In genomic region chr16:15354901-15355300, GRCm38 (mm10) we compare ENCODE assay signal across 31 mouse cellular contexts. TPM values are rescaled to one million over a fixed set of nuclear protein-coding genes. Genes with fewer than 3 reads are reported as not detected.
DNase-seq lines count a peak whose midpoint lies in the region; ATAC-seq and TF ChIP-seq lines count a peak whose summit lies in the region.
"Had no signal": no experiment of that assay in that cellular context is flagged by ENCODE, and none has a peak within 500 bp of the region (broad histone marks: within the 10 kb centered on the region; RNA-seq: fewer than 3 reads in every experiment).

No protein-coding gene starts in this region.

- ATAC-seq in hindbrain, postnatal 0 days = no peak
- ATAC-seq in hindbrain, embryonic 14.5 days (ENCODE audit: low FRiP score) = no peak
- ATAC-seq in midbrain, embryonic 14.5 days (ENCODE audit: low FRiP score, low TSS enrichment) = no peak
- ATAC-seq in midbrain, embryonic 15.5 days (replicated peaks) = no peak
- ATAC-seq in stomach, embryonic 15.5 days (ENCODE audit: insufficient read depth, low FRiP score, low read depth) = no peak
- no peak for ATAC-seq in megakaryocyte, adult 5-6 weeks (ENCODE audit: poor library complexity, severe bottlenecking)
- ATAC-seq: activated CD4-positive, CD25-positive, alpha-beta regulatory T cell, adult 4 months; forebrain, embryonic 13.5 days; inflammation-experienced regulatory T-cells, adult 6 months had no signal

- 65% methylated on average over 2 of the region's 2 CpGs for WGBS in hindbrain, postnatal 0 days
- WGBS in hindbrain, embryonic 14.5 days = 75% methylated on average over 2 of the region's 2 CpGs
- 69% methylated on average over 2 of the region's 2 CpGs for WGBS in midbrain, embryonic 14.5 days
- 65% methylated on average over 2 of the region's 2 CpGs for WGBS in midbrain, embryonic 15.5 days
- 34% methylated on average over 2 of the region's 2 CpGs for WGBS in stomach, embryonic 15.5 days

- no peaks in the 10 kb centered on the region for H3K27me3 ChIP-seq in hindbrain, postnatal 0 days (ENCODE audit: insufficient read depth, low read length)
- no peaks in the 10 kb centered on the region for H3K27me3 ChIP-seq in hindbrain, embryonic 14.5 days (ENCODE audit: control insufficient read depth, insufficient read depth, low read length)
- H3K27me3 ChIP-seq in midbrain, embryonic 14.5 days (ENCODE audit: control insufficient read depth, insufficient read depth, low read length) = no peaks in the 10 kb centered on the region
- H3K27me3 ChIP-seq in midbrain, embryonic 15.5 days (replicated peaks) = no peaks in the 10 kb centered on the region
- no peaks in the 10 kb centered on the region for H3K27me3 ChIP-seq in stomach, embryonic 15.5 days (replicated peaks)
- H3K27me3 ChIP-seq: forebrain, embryonic 13.5 days; hindbrain, embryonic 12.5 days; liver, embryonic 15.5 days; midbrain, embryonic 12.5 days had no signal

- no peak overlapping the region for H3K4me2 ChIP-seq in hindbrain, postnatal 0 days (ENCODE audit: low read depth, low read length)
- no peak overlapping the region for H3K4me2 ChIP-seq in hindbrain, embryonic 14.5 days (replicated peaks)
- no peak overlapping the region for H3K4me2 ChIP-seq in midbrain, embryonic 14.5 days (ENCODE audit: low read length)
- no peak overlapping the region for H3K4me2 ChIP-seq in midbrain, embryonic 15.5 days
- H3K4me2 ChIP-seq in stomach, embryonic 15.5 days = no peak overlapping the region
- H3K4me2 ChIP-seq: forebrain, embryonic 13.5 days; heart, embryonic 11.5 days; hindbrain, embryonic 12.5 days; liver, embryonic 15.5 days; midbrain, embryonic 12.5 days had no signal

- no peak for TF ChIP-seq CTCF in hindbrain, postnatal 0 days (IDR thresholded peaks at IDR 0.05; ENCODE audit: low read depth)
- no peak for TF ChIP-seq CTCF in brain, embryonic 14.5 days (IDR thresholded peaks at IDR 0.05; ENCODE audit: borderline replicate concordance, extremely low read depth, insufficient read depth, insufficient read length)

- H3K9ac ChIP-seq in hindbrain, postnatal 0 days (replicated peaks; ENCODE audit: low read length) = no peak overlapping the region
- no peak overlapping the region for H3K9ac ChIP-seq in hindbrain, embryonic 14.5 days
- H3K9ac ChIP-seq in midbrain, embryonic 14.5 days (replicated peaks; ENCODE audit: low read length) = no peak overlapping the region
- no peak overlapping the region for H3K9ac ChIP-seq in midbrain, embryonic 15.5 days
- no peak overlapping the region for H3K9ac ChIP-seq in stomach, embryonic 15.5 days
- H3K9ac ChIP-seq: forebrain, embryonic 13.5 days; hindbrain, embryonic 12.5 days; liver, embryonic 15.5 days; midbrain, embryonic 12.5 days had no signal

- H3K27ac ChIP-seq in hindbrain, postnatal 0 days = no peak overlapping the region
- no peak overlapping the region for H3K27ac ChIP-seq in hindbrain, embryonic 14.5 days
- no peak overlapping the region for H3K27ac ChIP-seq in midbrain, embryonic 14.5 days (replicated peaks; ENCODE audit: low read depth, low read length)
- H3K27ac ChIP-seq in midbrain, embryonic 15.5 days = no peak overlapping the region
- H3K27ac ChIP-seq in stomach, embryonic 15.5 days = peak overlapping the region; percentile 61; the same call in 1 of the 2 replicates
- H3K27ac ChIP-seq: forebrain, embryonic 13.5 days; gastrocnemius, adult 2 months; hindbrain, embryonic 12.5 days; limb, embryonic 10.5 days; liver, embryonic 15.5 days; midbrain, embryonic 12.5 days had no signal

- H3K4me3 ChIP-seq in hindbrain, postnatal 0 days (ENCODE audit: low read length) = no peak overlapping the region
- no peak overlapping the region for H3K4me3 ChIP-seq in hindbrain, embryonic 14.5 days (replicated peaks; ENCODE audit: low read length)
- H3K4me3 ChIP-seq in midbrain, embryonic 14.5 days (replicated peaks; ENCODE audit: low read depth, low read length) = no peak overlapping the region
- H3K4me3 ChIP-seq in midbrain, embryonic 15.5 days = no peak overlapping the region
- no peak overlapping the region for H3K4me3 ChIP-seq in stomach, embryonic 15.5 days (replicated peaks)
- H3K4me3 ChIP-seq: forebrain, embryonic 13.5 days; gastrocnemius, adult 2 months; hindbrain, embryonic 12.5 days; limb, embryonic 10.5 days; liver, embryonic 15.5 days; midbrain, embryonic 12.5 days had no signal

- DNase-seq in hindbrain, postnatal 0 days (ENCODE audit: low spot score) = peak; percentile 2
- no peak for DNase-seq in hindbrain, embryonic 14.5 days (ENCODE audit: low spot score)
- DNase-seq in midbrain, embryonic 14.5 days = peak; percentile 4
- DNase-seq in brain, embryonic 14.5 days (ENCODE audit: low read depth) = peak; percentile 1
- no peak for DNase-seq in adrenal gland, postnatal 14 days
- DNase-seq: adrenal gland, adult 8-10 months; cerebellum, adult 9-10 months; kidney, adult 2 months; kidney, postnatal 10 days; liver; right cerebral cortex, postnatal 4 days had no signal

- no peaks in the 10 kb centered on the region for H3K9me3 ChIP-seq in hindbrain, postnatal 0 days (ENCODE audit: low read length)
- no peaks in the 10 kb centered on the region for H3K9me3 ChIP-seq in hindbrain, embryonic 14.5 days (ENCODE audit: control insufficient read depth, low read length)
- H3K9me3 ChIP-seq in midbrain, embryonic 14.5 days (ENCODE audit: control insufficient read depth, low read length) = no peaks in the 10 kb centered on the region
- H3K9me3 ChIP-seq in midbrain, embryonic 15.5 days = no peaks in the 10 kb centered on the region
- H3K9me3 ChIP-seq in stomach, embryonic 15.5 days = no peaks in the 10 kb centered on the region
- H3K9me3 ChIP-seq: forebrain, embryonic 13.5 days; hindbrain, embryonic 12.5 days; limb, embryonic 10.5 days; liver, embryonic 15.5 days; midbrain, embryonic 12.5 days had no signal

- no peaks in the 10 kb centered on the region for H3K4me1 ChIP-seq in hindbrain, postnatal 0 days (ENCODE audit: insufficient read depth, low read length)
- H3K4me1 ChIP-seq in hindbrain, embryonic 14.5 days (replicated peaks; ENCODE audit: control insufficient read depth, insufficient read depth, low read length) = no peaks in the 10 kb centered on the region
- no peaks in the 10 kb centered on the region for H3K4me1 ChIP-seq in midbrain, embryonic 14.5 days (ENCODE audit: control insufficient read depth, insufficient read depth, low read length)
- no peaks in the 10 kb centered on the region for H3K4me1 ChIP-seq in midbrain, embryonic 15.5 days
- no peaks in the 10 kb centered on the region for H3K4me1 ChIP-seq in stomach, embryonic 15.5 days
- H3K4me1 ChIP-seq: forebrain, embryonic 13.5 days; hindbrain, embryonic 12.5 days; limb, embryonic 10.5 days; liver, embryonic 15.5 days; midbrain, embryonic 12.5 days had no signal

- TF ChIP-seq POLR2A in brain, embryonic 14.5 days (IDR thresholded peaks at IDR 0.05; ENCODE audit: borderline replicate concordance, extremely low read depth, insufficient read depth, insufficient read length, poor library complexity, severe bottlenecking) = no peak

- H3K36me3 ChIP-seq in hindbrain, postnatal 0 days (ENCODE audit: insufficient read depth, low read length) = no peaks in the 10 kb centered on the region
- no peaks in the 10 kb centered on the region for H3K36me3 ChIP-seq in hindbrain, embryonic 14.5 days (replicated peaks; ENCODE audit: control insufficient read depth, insufficient read depth)
- H3K36me3 ChIP-seq in midbrain, embryonic 14.5 days (ENCODE audit: control insufficient read depth, insufficient read depth, low read length) = no peaks in the 10 kb centered on the region
- H3K36me3 ChIP-seq in midbrain, embryonic 15.5 days (replicated peaks) = no peaks in the 10 kb centered on the region
- no peaks in the 10 kb centered on the region for H3K36me3 ChIP-seq in stomach, embryonic 15.5 days
- H3K36me3 ChIP-seq: hindbrain, embryonic 12.5 days; limb, embryonic 10.5 days; liver, embryonic 15.5 days; midbrain, embryonic 12.5 days had no signal

RNA-seq across cellular contexts. Expression of gene Gm21897, which starts 37.6 kb away (rescaled TPM):
- not detected in 2 replicates for total RNA-seq in hindbrain, postnatal 0 days (2014; rRNA removed)
- not detected in 2 replicates for polyA plus RNA-seq in hindbrain, postnatal 0 days (2015; fragmentation: Nextera tagmentation; extraction: Ambion mirVana)
- not detected in 2 replicates for polyA plus RNA-seq in hindbrain, embryonic 14.5 days (2014; fragmentation: Nextera tagmentation; extraction: Ambion mirVana)
- polyA plus RNA-seq in midbrain, embryonic 14.5 days (2014; fragmentation: Nextera tagmentation; extraction: Ambion mirVana) = not detected in 2 replicates
- polyA plus RNA-seq in midbrain, embryonic 15.5 days (2015; fragmentation: Nextera tagmentation; extraction: Ambion mirVana) = not detected in 2 replicates
- not detected in 2 replicates for polyA plus RNA-seq in brain, embryonic 14.5 days (2012; rRNA removed)
- not detected in 2 replicates for polyA plus RNA-seq in stomach, embryonic 15.5 days (2015; fragmentation: Nextera tagmentation; extraction: Ambion mirVana)
- not detected in 2 replicates for total RNA-seq in megakaryocyte, adult 5-6 weeks (2015)
- total RNA-seq in megakaryocyte, adult 5-6 weeks (2017) = not detected in 2 replicates
- not detected in 2 replicates for total RNA-seq in adrenal gland, postnatal 14 days (2021)
- total RNA-seq: adrenal gland, adult 8-10 months; gastrocnemius, adult 2 months; granulocyte monocyte progenitor cell, adult 5-6 weeks; heart, postnatal 14 days; layer of hippocampus, postnatal 14 days; left cerebral cortex, adult 8-10 months; megakaryocyte progenitor cell, adult 5-6 weeks; MEL had no signal
- polyA plus RNA-seq: activated CD4-positive, CD25-positive, alpha-beta regulatory T cell, adult 4 months; C2C12; forebrain, embryonic 13.5 days; heart, embryonic 11.5 days; hindbrain, embryonic 12.5 days; inflammation-experienced regulatory T-cells, adult 6 months; kidney, adult 2 months; limb, embryonic 10.5 days; liver, embryonic 15.5 days; midbrain, embryonic 12.5 days; neural tube, embryonic 11.5 days had no signal

Comparison
In these comparisons a context has a peak if more than half of its experiments do, and no peak if none do; other contexts are left out.
1. DNase-seq: peak in hindbrain, postnatal 0 days (single experiment), midbrain, embryonic 14.5 days (single experiment) and brain, embryonic 14.5 days (single experiment); none in hindbrain, embryonic 14.5 days (single experiment) and adrenal gland, postnatal 14 days (single experiment).